Mouse (Mus musculus): ENCODE data around the gene Pgap2.

GRCm38 (mm10) chr7:102268395-102268748, 58.4 kb downstream of the Pgap2 start:
- TF ChIP-seq CTCF (IDR thresholded peaks at IDR 0.05; ENCODE audit: borderline replicate concordance, insufficient read depth, low read length) (no peak), POLR2A (IDR thresholded peaks at IDR 0.05; ENCODE audit: low read depth, low read length) (no peak)
